Mouse (Mus musculus): ENCODE data around the gene Mark4.

DNA sequence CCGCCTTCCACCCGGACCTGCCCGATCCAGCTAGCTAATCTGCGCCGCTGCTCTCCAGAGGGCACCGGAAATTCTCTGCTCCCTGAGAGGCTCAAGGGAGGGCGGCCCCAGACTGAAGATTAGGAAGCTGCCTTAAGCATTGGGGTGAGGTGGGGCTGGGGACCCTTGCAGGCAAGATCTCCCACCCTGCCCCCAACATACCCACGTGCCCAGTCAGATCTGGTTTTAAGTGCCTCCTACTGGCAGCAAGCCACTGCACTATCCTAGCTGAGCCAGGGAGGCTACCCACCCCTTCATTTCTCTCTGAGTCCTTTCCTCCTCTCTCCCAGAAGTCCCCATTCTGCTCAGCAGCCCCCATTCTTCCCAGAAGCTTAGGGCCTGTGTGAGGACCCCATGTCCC lies 80.6 kb downstream of the Mark4 start:
- TF ChIP-seq POLR2A (IDR thresholded peaks at IDR 0.05; ENCODE audit: low read depth, low read length) (no peak), CTCF (IDR thresholded peaks at IDR 0.05; ENCODE audit: extremely low read depth, insufficient read depth, insufficient read length, insufficient replicate concordance) (no peak)

Data from spleen, adult 2 months (tissue).